ENCODE assay signal across 15 mouse cellular contexts in genomic region chr2:174748381-174748780, GRCm38 (mm10). TPM values are rescaled to one million over a fixed set of nuclear protein-coding genes. Genes with fewer than 3 reads are reported as not detected.
DNase-seq lines count a peak whose midpoint lies in the region; ATAC-seq and TF ChIP-seq lines count a peak whose summit lies in the region.
"Had no signal": no experiment of that assay in that cellular context is flagged by ENCODE, and none has a peak within 500 bp of the region (broad histone marks: within the 10 kb centered on the region; RNA-seq: fewer than 3 reads in every experiment).

No protein-coding gene starts in this region.

- H3K4me1 ChIP-seq in liver, adult 2 months (ENCODE audit: control insufficient read depth, insufficient read depth, low read length) = no peaks in the 10 kb centered on the region
- no peaks in the 10 kb centered on the region for H3K4me1 ChIP-seq in liver, embryonic 11.5 days (replicated peaks; ENCODE audit: control insufficient read depth, insufficient read depth, low read length)
- 0 out of 2 replicates have a peak, but pooled peaks cover 2% of the 10 kb centered on the region for H3K4me1 ChIP-seq in stomach, embryonic 15.5 days

- no peak for TF ChIP-seq CTCF in liver, adult 2 months (IDR thresholded peaks at IDR 0.05; ENCODE audit: low read depth, low read length)

- no peaks in the 10 kb centered on the region for H3K79me2 ChIP-seq in liver, adult 2 months (ENCODE audit: control insufficient read depth, insufficient read depth, low read length)

- ATAC-seq in liver, embryonic 11.5 days (replicated peaks; ENCODE audit: low FRiP score) = peak; percentile 38; the same call in 1 of the 2 replicates
- ATAC-seq in stomach, embryonic 15.5 days (ENCODE audit: insufficient read depth, low FRiP score, low read depth) = 0 out of 2 replicates have a peak, but pooled peaks have one; percentile 54
- no peak for ATAC-seq in activated CD4-positive, CD25-positive, alpha-beta regulatory T cell, adult 4 months
- ATAC-seq: forebrain, embryonic 16.5 days had no signal

- H3K4me2 ChIP-seq in liver, embryonic 11.5 days = peak overlapping the region; percentile 36; the same call in 1 of the 2 replicates
- H3K4me2 ChIP-seq in stomach, embryonic 15.5 days = no peak overlapping the region
- H3K4me2 ChIP-seq: embryonic facial prominence, embryonic 12.5 days had no signal

- H3K36me3 ChIP-seq in liver, adult 2 months (ENCODE audit: control insufficient read depth, insufficient read depth, low read length) = no peaks in the 10 kb centered on the region
- no peaks in the 10 kb centered on the region for H3K36me3 ChIP-seq in liver, embryonic 11.5 days (ENCODE audit: control insufficient read depth, insufficient read depth, low read length)
- no peaks in the 10 kb centered on the region for H3K36me3 ChIP-seq in stomach, embryonic 15.5 days
- H3K36me3 ChIP-seq: embryonic facial prominence, embryonic 12.5 days had no signal

- H3K9me3 ChIP-seq in liver, embryonic 11.5 days (ENCODE audit: control insufficient read depth, low read length) = no peaks in the 10 kb centered on the region
- no peaks in the 10 kb centered on the region for H3K9me3 ChIP-seq in stomach, embryonic 15.5 days
- H3K9me3 ChIP-seq: embryonic facial prominence, embryonic 12.5 days had no signal

- 60% methylated on average over 8 of the region's 8 CpGs for WGBS in liver, adult 2 months
- 72% methylated on average over 8 of the region's 8 CpGs for WGBS in liver, embryonic 11.5 days
- 64% methylated on average over 8 of the region's 8 CpGs for WGBS in stomach, embryonic 15.5 days

- TF ChIP-seq POLR2A in liver, adult 2 months (IDR thresholded peaks at IDR 0.05; ENCODE audit: extremely low read depth, insufficient read depth, low read length) = no peak

- intact Hi-C loops in left cerebral cortex, postnatal 4 days (cut with DNase I) = no loop called here

- DNase-seq in liver, adult 2 months (ENCODE audit: extremely low read depth, low read depth, low spot score) = peak; percentile 54
- no peak for DNase-seq in liver
- DNase-seq in ZHBTc4 (ENCODE audit: low read depth, low spot score) = peak; percentile 84
- DNase-seq in liver, embryonic 11.5 days (ENCODE audit: low spot score) = no peak
- no peak for DNase-seq in Muller cell, postnatal 12 days (ENCODE audit: inconsistent ontology term)
- no peak for DNase-seq in left cerebral cortex, postnatal 4 days
- DNase-seq: cerebellum, adult 9-10 months; layer of hippocampus, adult 9-11 months; lung, postnatal 36 days; right cerebral cortex, postnatal 25 days had no signal

- H3K27ac ChIP-seq in liver, adult 2 months (replicated peaks; ENCODE audit: insufficient read depth, low read depth, low read length) = no peak overlapping the region
- H3K27ac ChIP-seq in liver, embryonic 11.5 days (ENCODE audit: low read depth, low read length) = no peak overlapping the region
- no peak overlapping the region for H3K27ac ChIP-seq in stomach, embryonic 15.5 days
- H3K27ac ChIP-seq: embryonic facial prominence, embryonic 12.5 days had no signal

- no peak overlapping the region for H3K9ac ChIP-seq in liver, adult 2 months (ENCODE audit: low read depth, low read length)
- no peak overlapping the region for H3K9ac ChIP-seq in liver, embryonic 11.5 days (ENCODE audit: low read depth, low read length)
- no peak overlapping the region for H3K9ac ChIP-seq in stomach, embryonic 15.5 days
- H3K9ac ChIP-seq: embryonic facial prominence, embryonic 12.5 days had no signal

- H3K27me3 ChIP-seq in liver, adult 2 months (ENCODE audit: control insufficient read depth, insufficient read depth, low read length) = no peaks in the 10 kb centered on the region
- H3K27me3 ChIP-seq in liver, embryonic 11.5 days (replicated peaks; ENCODE audit: control insufficient read depth, insufficient read depth, low read length) = no peaks in the 10 kb centered on the region
- H3K27me3 ChIP-seq in stomach, embryonic 15.5 days (replicated peaks) = no peaks in the 10 kb centered on the region
- H3K27me3 ChIP-seq: embryonic facial prominence, embryonic 12.5 days had no signal

- no peak overlapping the region for H3K4me3 ChIP-seq in liver, adult 2 months (ENCODE audit: insufficient read depth, low read depth, low read length)
- H3K4me3 ChIP-seq in liver, embryonic 11.5 days (ENCODE audit: low read depth, low read length) = no peak overlapping the region
- H3K4me3 ChIP-seq in stomach, embryonic 15.5 days (replicated peaks) = no peak overlapping the region
- H3K4me3 ChIP-seq: embryonic facial prominence, embryonic 12.5 days had no signal

RNA-seq across cellular contexts. Expression of gene Edn3, which starts 12.0 kb away (rescaled TPM):
- 0.07 and 0.18 TPM in 2 replicates for total RNA-seq in liver, adult 2 months (2014; rRNA removed)
- polyA plus RNA-seq in liver, adult 2 months (2012; rRNA removed) = not detected in 2 replicates
- polyA plus RNA-seq in liver, embryonic 11.5 days (2014; fragmentation: Nextera tagmentation; extraction: Ambion mirVana) = 2.0 and 2.3 TPM in 2 replicates
- 16.0 and 17.1 TPM in 2 replicates for polyA plus RNA-seq in stomach, embryonic 15.5 days (2015; fragmentation: Nextera tagmentation; extraction: Ambion mirVana)
- total RNA-seq in left cerebral cortex, postnatal 4 days (2021) = 1 to 10 TPM; 4.7 to 5.0 TPM
- polyA plus RNA-seq in activated CD4-positive, CD25-positive, alpha-beta regulatory T cell, adult 4 months (2017; shearing (Covaris generic)) = not detected
- total RNA-seq: monocyte, adult 5-6 weeks had no signal

Comparison
In these comparisons a context has a peak if more than half of its experiments do, and no peak if none do; other contexts are left out.
1. DNase-seq: peak in liver, adult 2 months (single experiment) and ZHBTc4 (single experiment); none in liver (single experiment), liver, embryonic 11.5 days (single experiment), Muller cell, postnatal 12 days (single experiment) and left cerebral cortex, postnatal 4 days (single experiment).